Mouse (Mus musculus): ENCODE results near the gene Ddx5. TPM values are rescaled to one million over a fixed set of nuclear protein-coding genes. Genes with fewer than 3 reads are reported as not detected.
A peak's percentile ranks its signal among the peaks of the same experiment; 100 is the strongest.

The Ddx5 gene
- total and polyA plus RNA-seq, 3 experiments, result 269 to 1,169 (median 505) TPM

GRCm38 (mm10) chr11:106762800-106763185 lies 26.2 kb downstream of the Ddx5 start:
- peaks cover 4% of the 10 kb centered on the region for H3K9me3 ChIP-seq (replicated peaks; ENCODE audit: low read length)
- DNase-seq (ENCODE audit: extremely low read depth), result no peak
- H3K4me3 ChIP-seq (replicated peaks in 1 of 3; ENCODE audit: low read depth in 2 of 3, low read length in 2 of 3, poor library complexity in 1 of 3), result peak overlapping the region in 1 of 3 experiments; percentile 10
- peaks cover 26 to 50% of the 10 kb centered on the region in 2 experiments for H3K36me3 ChIP-seq (replicated peaks in 1 of 2; ENCODE audit: control insufficient read depth in 1 of 2, insufficient read depth in 1 of 2, low read length in 1 of 2)
- H3K79me2 ChIP-seq (replicated peaks; ENCODE audit: control insufficient read depth, extremely low read depth, insufficient read depth, poor library complexity, severe bottlenecking), result no peaks in the 10 kb centered on the region
- TF ChIP-seq POLR2AphosphoS2 (IDR thresholded peaks at IDR 0.05; ENCODE audit: low read depth, low read length), result no peak
- no peak for TF ChIP-seq CTCF (conservative IDR thresholded peaks at IDR 0.05 in 1 of 2, IDR thresholded peaks at IDR 0.05 in 1 of 2; ENCODE audit: low read depth in 2 of 2, low read length in 2 of 2)
- no peak for TF ChIP-seq ZMIZ1 (IDR thresholded peaks at IDR 0.05; ENCODE audit: low read depth, low read length)
- no peak for TF ChIP-seq NELFE (IDR thresholded peaks at IDR 0.05; ENCODE audit: low read depth, low read length)
- TF ChIP-seq GABPA (IDR thresholded peaks at IDR 0.05; ENCODE audit: insufficient replicate concordance, low read depth, low read length), result no peak
- peak; percentile 13; the same call in 1 of the 2 replicates for TF ChIP-seq UBTF (IDR thresholded peaks at IDR 0.05; ENCODE audit: low read depth, low read length)
- TF ChIP-seq MAFK (IDR thresholded peaks at IDR 0.05; ENCODE audit: insufficient replicate concordance, low read length), result no peak
- 0 out of 2 replicates have a peak, but pooled peaks have one; percentile 15 for TF ChIP-seq POLR2A (IDR thresholded peaks at IDR 0.05; ENCODE audit: low read depth, low read length)
- 0 out of 2 replicates have a peak, but pooled peaks have one; percentile 3 for TF ChIP-seq HCFC1 (IDR thresholded peaks at IDR 0.05; ENCODE audit: low read depth, low read length)
- no peak for TF ChIP-seq SMC3 (IDR thresholded peaks at IDR 0.05; ENCODE audit: low read depth, low read length)
- no peak for TF ChIP-seq JUND (conservative IDR thresholded peaks at IDR 0.05; ENCODE audit: low read depth, low read length)
- no peak for TF ChIP-seq ETS1 (conservative IDR thresholded peaks at IDR 0.05; ENCODE audit: low read depth, low read length)
- dilution Hi-C loops (cut with MboI; ENCODE audit: extremely low pct_ligation_motif_present, extremely low pct_unique_long_range_greater_than_20kb, low sequenced_read_pairs), result no loop called here
- H3K27ac ChIP-seq (ENCODE audit: insufficient read depth, low read depth), result peak overlapping the region; percentile 97
- peak overlapping the region; percentile 47 for H3K9ac ChIP-seq (ENCODE audit: insufficient read depth, low read depth)
- H3K27me3 ChIP-seq (replicated peaks), result no peaks in the 10 kb centered on the region
- H3K4me1 ChIP-seq (ENCODE audit: control insufficient read depth in 1 of 2, insufficient read depth in 2 of 2), result peaks cover 39 to 78% of the 10 kb centered on the region in 2 experiments
- peak overlapping the region; percentile 58 for H3K4me2 ChIP-seq (ENCODE audit: insufficient read depth, low read depth, poor library complexity, severe bottlenecking)
- in situ Hi-C loops (cut with MboI; ENCODE audit: low pct_ligation_motif_present, low pct_unique_long_range_greater_than_20kb, low sequenced_read_pairs), result loop anchor here (25.0 kb wide), 1 partner anchor 450 kb away; the partner anchor contains the start of genes Cd79b and Gh

- peak overlapping the region; percentile 79 for H3K9ac ChIP-seq (ENCODE audit: insufficient read depth, low read depth)
- peak; percentile 99 for DNase-seq (ENCODE audit: extremely low read depth)
- TF ChIP-seq JUN (IDR thresholded peaks at IDR 0.05; ENCODE audit: insufficient read depth, low read depth, low read length) (no peak), JUND (conservative IDR thresholded peaks at IDR 0.05; ENCODE audit: low read depth, low read length) (peak; percentile 59), NELFE (IDR thresholded peaks at IDR 0.05; ENCODE audit: low read depth, low read length) (0 out of 2 replicates have a peak, but pooled peaks have one; percentile 12), SIN3A (IDR thresholded peaks at IDR 0.05; ENCODE audit: low read length) (peak; percentile 81), RAD21 (IDR thresholded peaks at IDR 0.05; ENCODE audit: low read depth, low read length) (no peak; the same call in none of the 2 replicates), NRF1 (IDR thresholded peaks at IDR 0.05; ENCODE audit: low read depth, low read length) (no peak), MAX (IDR thresholded peaks at IDR 0.05; ENCODE audit: low read length) (peak; percentile 70; the same call in 1 of the 2 replicates), EP300 (IDR thresholded peaks at IDR 0.05; ENCODE audit: low read length) (peak; percentile 86), PAX5 (IDR thresholded peaks at IDR 0.05; ENCODE audit: low read length) (no peak), ZC3H11A (IDR thresholded peaks at IDR 0.05; ENCODE audit: low read depth, low read length) (no peak), ZMIZ1 (IDR thresholded peaks at IDR 0.05; ENCODE audit: low read depth, low read length) (peak; percentile 73; the same call in 1 of the 2 replicates), MXI1 (IDR thresholded peaks at IDR 0.05; ENCODE audit: low read depth, low read length) (peak; percentile 93), UBTF (IDR thresholded peaks at IDR 0.05; ENCODE audit: low read depth, low read length) (peak; percentile 42; the same call in 1 of the 2 replicates), TCF12 (IDR thresholded peaks at IDR 0.05; ENCODE audit: low read depth, low read length) (peak; percentile 93), CTCF (conservative IDR thresholded peaks at IDR 0.05 in 1 of 2, IDR thresholded peaks at IDR 0.05 in 1 of 2; ENCODE audit: low read depth in 2 of 2, low read length in 2 of 2) (no peak), GABPA (IDR thresholded peaks at IDR 0.05; ENCODE audit: insufficient replicate concordance, low read depth, low read length) (no peak), TBP (conservative IDR thresholded peaks at IDR 0.05; ENCODE audit: low read depth, low read length) (peak; percentile 75), HCFC1 (IDR thresholded peaks at IDR 0.05; ENCODE audit: low read depth, low read length) (no peak), E2F4 (IDR thresholded peaks at IDR 0.05; ENCODE audit: insufficient replicate concordance, low read depth, low read length) (peak; percentile 90; the same call in 1 of the 2 replicates), USF1 (IDR thresholded peaks at IDR 0.05; ENCODE audit: low read depth, low read length) (no peak), ZKSCAN1 (IDR thresholded peaks at IDR 0.05; ENCODE audit: borderline replicate concordance, low read depth, low read length) (no peak), POLR2AphosphoS2 (IDR thresholded peaks at IDR 0.05; ENCODE audit: low read depth, low read length) (no peak; the same call in none of the 2 replicates), BHLHE40 (IDR thresholded peaks at IDR 0.05; ENCODE audit: low read depth, low read length) (peak; percentile 81), IRF4 (IDR thresholded peaks at IDR 0.05; ENCODE audit: low read depth, low read length) (peak; percentile 80), CHD2 (IDR thresholded peaks at IDR 0.05; ENCODE audit: low read length) (peak; percentile 83)
Observed at GRCm38 (mm10) chr11:106762139-106762799, 26.7 kb downstream of the Ddx5 start.

More at GRCm38 (mm10) chr11:106762139-106762799, 26.7 kb downstream of the Ddx5 start:
- H3K4me1 ChIP-seq (ENCODE audit: control insufficient read depth in 1 of 2, insufficient read depth in 2 of 2), result peaks cover 44 to 84% of the 10 kb centered on the region in 2 experiments
- H3K79me2 ChIP-seq (replicated peaks; ENCODE audit: control insufficient read depth, extremely low read depth, insufficient read depth, poor library complexity, severe bottlenecking), result no peaks in the 10 kb centered on the region
- peak overlapping the region; percentile 81 for H3K4me2 ChIP-seq (ENCODE audit: insufficient read depth, low read depth, poor library complexity, severe bottlenecking)
- H3K4me3 ChIP-seq (replicated peaks in 1 of 3; ENCODE audit: low read depth in 2 of 3, low read length in 2 of 3, poor library complexity in 1 of 3), result peak overlapping the region in 1 of 3 experiments; percentile 14
- H3K9me3 ChIP-seq (replicated peaks; ENCODE audit: low read length), result no peaks in the 10 kb centered on the region
- H3K27me3 ChIP-seq (replicated peaks), result no peaks in the 10 kb centered on the region
- dilution Hi-C loops (cut with MboI; ENCODE audit: extremely low pct_ligation_motif_present, extremely low pct_unique_long_range_greater_than_20kb, low sequenced_read_pairs), result no loop called here
- H3K27ac ChIP-seq (ENCODE audit: insufficient read depth, low read depth), result peak overlapping the region; percentile 99
- in situ Hi-C loops (cut with MboI; ENCODE audit: low pct_ligation_motif_present, low pct_unique_long_range_greater_than_20kb, low sequenced_read_pairs), result loop anchor here (25.0 kb wide), 1 partner anchor 450 kb away; the partner anchor contains the start of genes Cd79b and Gh
- peaks cover 27 to 51% of the 10 kb centered on the region in 2 experiments for H3K36me3 ChIP-seq (replicated peaks in 1 of 2; ENCODE audit: control insufficient read depth in 1 of 2, insufficient read depth in 1 of 2, low read length in 1 of 2)
